Mouse (Mus musculus) heart, adult 11 months (tissue): ENCODE results near the gene Mdh2.
A peak's percentile ranks its signal among the peaks of the same experiment; 100 is the strongest.

Experiments used
- DNase-seq: peaks from one replicate; pipeline ENCODE4 v3.0.0; 2022

Gene Mdh2

GRCm38 (mm10) chr5:135777796-135778470, 347 bp upstream of the Mdh2 start, which contains the start of gene Styxl1:
Styxl1 (minus strand) TSS chr5:135778385.
- no peak for DNase-seq

GRCm38 (mm10) chr5:135780331-135780730, 2.1 kb downstream of the Mdh2 start:
- DNase-seq: no peak

GRCm38 (mm10) chr5:135782901-135783300, 4.6 kb downstream of the Mdh2 start:
- DNase-seq: no peak

- peak; percentile 98 for DNase-seq
Observed at GRCm38 (mm10) chr5:135793996-135794858, 15.9 kb downstream of the Mdh2 start.

- no peak for DNase-seq
Observed at GRCm38 (mm10) chr5:135794859-135795181, 16.5 kb downstream of the Mdh2 start.

- DNase-seq: no peak
Observed at GRCm38 (mm10) chr5:135799746-135800145, 21.5 kb downstream of the Mdh2 start.

- DNase-seq: no peak
Observed at GRCm38 (mm10) chr5:135800927-135801326, 22.6 kb downstream of the Mdh2 start.

GRCm38 (mm10) chr5:135802641-135803040, 24.4 kb downstream of the Mdh2 start:
- no peak for DNase-seq

- no peak for DNase-seq
Observed at GRCm38 (mm10) chr5:135803135-135803534, 24.9 kb downstream of the Mdh2 start.

GRCm38 (mm10) chr5:135803676-135804075, 25.4 kb downstream of the Mdh2 start:
- DNase-seq: no peak

- no peak for DNase-seq
Observed at GRCm38 (mm10) chr5:135804735-135805134, 26.5 kb downstream of the Mdh2 start.

GRCm38 (mm10) chr5:135806555-135807262, 28.4 kb downstream of the Mdh2 start, which contains the start of gene Srrm3:
Srrm3 (plus strand) TSS chr5:135806890.
- DNase-seq: peak; percentile 98

GRCm38 (mm10) chr5:135807263-135807637, 29.0 kb downstream of the Mdh2 start:
- no peak for DNase-seq

- DNase-seq: no peak
Observed at GRCm38 (mm10) chr5:135812991-135813390, 34.7 kb downstream of the Mdh2 start.

- DNase-seq: no peak
Observed at GRCm38 (mm10) chr5:135818491-135818890, 40.2 kb downstream of the Mdh2 start.

GRCm38 (mm10) chr5:135822316-135822944, 44.1 kb downstream of the Mdh2 start:
- DNase-seq: no peak

- no peak for DNase-seq
Observed at GRCm38 (mm10) chr5:135824517-135824916, 46.2 kb downstream of the Mdh2 start.

GRCm38 (mm10) chr5:135826225-135826624, 47.9 kb downstream of the Mdh2 start:
- no peak for DNase-seq

GRCm38 (mm10) chr5:135829381-135829780, 51.1 kb downstream of the Mdh2 start:
- no peak for DNase-seq

- no peak for DNase-seq
Observed at GRCm38 (mm10) chr5:135832729-135833128, 54.4 kb downstream of the Mdh2 start.

- peak; percentile 92 for DNase-seq
Observed at GRCm38 (mm10) chr5:135834769-135835491, 56.6 kb downstream of the Mdh2 start.

GRCm38 (mm10) chr5:135835492-135835858, 57.2 kb downstream of the Mdh2 start:
- peak; percentile 93 for DNase-seq
